Mouse (Mus musculus) bone marrow, adult 2 months (tissue): ENCODE measurements around the gene Paqr3. TPM values are rescaled to one million over a fixed set of nuclear protein-coding genes. Genes with fewer than 3 reads are reported as not detected.

Source experiments
- H3K27ac ChIP-seq: fragments of 200-500 bp; 2 replicates; pipeline ENCODE4 v1.5.1; 2012; ENCODE audit warnings: low read depth, mild to moderate bottlenecking, control low read depth, inconsistent platforms, low read length; ENCODE audit not compliant: control insufficient read depth, poor library complexity, insufficient read depth
- H3K4me1 ChIP-seq: fragments of 200-500 bp; 2 replicates; pipeline ENCODE4 v1.6.1; 2011; ENCODE audit warnings: low read length; ENCODE audit not compliant: control insufficient read depth, insufficient read depth
- H3K4me3 ChIP-seq: fragments of 200-500 bp; replicated peaks from 2 replicates; pipeline ENCODE3; 2011; ENCODE audit warnings: mild to moderate bottlenecking, low read depth, low read length, control low read depth; ENCODE audit not compliant: control insufficient read depth
- CTCF ChIP-seq: fragments of 200-500 bp; IDR thresholded peaks from 2 replicates; pipeline ENCODE4 v1.5.1; 2011; ENCODE audit warnings: low read length, control low read depth; ENCODE audit not compliant: control insufficient read depth, insufficient read depth
- POLR2A ChIP-seq: fragments of 200-500 bp; IDR thresholded peaks from 2 replicates; pipeline ENCODE4 v1.6.1; 2011; ENCODE audit warnings: low read depth, mild to moderate bottlenecking, control low read depth, low read length, borderline replicate concordance; ENCODE audit not compliant: control insufficient read depth
- WGBS: fragments of 180-500 bp; shearing (Covaris S2); methylation state at CpG from one replicate; pipeline ENCODE4 v1.1.7; 2018; 5-methylcytosine and 5-hydroxymethylcytosine counted together
- polyA plus RNA-seq: library from polyadenylated mRNA; stranded (reverse); fragments of >200 nt; gene quantifications from 2 replicates; pipeline ENCODE4 v1.2.4, GENCODE M21; 2011; ENCODE audit warnings: low replicate concordance; ENCODE audit not compliant: missing spikeins, insufficient read depth, insufficient read length

Paqr3 gene
- polyA plus RNA-seq, 1 experiment: 1.2 TPM

DNA sequence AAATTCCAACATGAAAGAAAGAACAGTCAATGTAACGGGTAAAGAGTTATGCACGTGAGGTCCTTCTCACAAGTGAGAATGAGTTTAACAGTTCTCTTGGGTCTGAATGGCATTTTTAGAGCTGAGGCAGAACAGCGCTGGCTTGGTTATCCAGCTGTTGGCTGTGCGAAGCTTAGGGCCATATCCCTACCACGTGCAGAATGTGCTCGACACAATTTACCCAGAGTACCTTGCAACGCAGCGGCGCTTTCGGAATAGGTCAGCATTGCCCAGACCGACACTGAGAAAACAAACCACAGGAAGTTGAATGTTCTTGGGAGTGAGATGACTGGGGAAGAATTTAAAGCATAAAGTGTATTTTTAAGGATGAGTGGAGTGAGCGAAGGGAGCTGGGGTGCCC is 13.6 kb upstream of the Paqr3 start:
- 66% methylated on average over 12 of the region's 12 CpGs for WGBS
- H3K4me3 ChIP-seq: no peak overlapping the region
- H3K4me1 ChIP-seq: no peaks in the 10 kb centered on the region
- TF ChIP-seq CTCF (no peak), POLR2A (no peak)
- H3K27ac ChIP-seq: no peak overlapping the region

DNA sequence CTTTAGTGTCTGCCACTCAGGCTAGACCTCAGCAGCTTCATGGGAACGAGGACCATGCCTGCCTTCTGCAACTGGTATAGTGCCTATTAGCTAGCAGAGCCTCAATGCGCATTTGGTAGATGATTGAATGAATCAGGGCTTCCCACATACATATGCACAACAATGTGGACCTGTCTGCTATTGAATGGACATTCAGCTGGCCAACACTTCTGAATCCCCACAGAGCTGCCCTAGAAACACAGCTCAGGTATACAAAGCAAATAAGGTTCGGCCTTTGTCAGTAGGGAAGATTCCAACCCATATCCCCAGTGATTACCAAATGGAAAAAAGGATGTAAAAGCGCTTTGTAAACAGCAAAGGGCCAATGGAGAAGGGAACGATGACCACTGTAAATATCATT is 699 bp downstream of the Paqr3 start:
- no peak for TF ChIP-seq CTCF
- no peak for TF ChIP-seq POLR2A
- H3K4me3 ChIP-seq: no peak overlapping the region
- no peak overlapping the region for H3K27ac ChIP-seq
- WGBS: 28% methylated on average over 5 of the region's 5 CpGs
- peaks cover 1% of the 10 kb centered on the region; the same call in 1 of the 2 replicates for H3K4me1 ChIP-seq

DNA sequence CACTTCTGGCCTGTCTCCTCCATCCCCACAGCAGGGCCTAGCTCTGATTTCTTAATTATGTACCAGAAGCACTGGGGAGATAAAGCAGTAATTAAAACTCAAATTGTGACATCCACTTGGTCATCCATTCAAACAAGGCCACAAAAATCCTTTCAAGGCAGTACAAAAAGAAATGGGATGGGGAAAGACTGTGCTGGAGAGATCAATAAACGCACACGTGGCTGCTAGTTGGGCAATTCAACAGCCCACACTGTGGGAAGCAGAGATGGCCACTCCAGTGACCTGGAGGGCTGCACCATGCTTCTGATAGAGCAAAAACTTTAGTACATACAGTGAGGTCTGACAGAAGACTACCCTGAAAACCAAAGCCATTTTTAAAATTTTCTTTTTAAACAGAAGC is 1.3 kb downstream of the Paqr3 start:
- Histone ChIP-seq H3K4me3 (no peak overlapping the region), H3K27ac (no peak overlapping the region), H3K4me1 (peaks cover 1% of the 10 kb centered on the region; the same call in 1 of the 2 replicates)
- WGBS: 55% methylated on average over 2 of the region's 2 CpGs
- TF ChIP-seq POLR2A (no peak), CTCF (no peak)

DNA sequence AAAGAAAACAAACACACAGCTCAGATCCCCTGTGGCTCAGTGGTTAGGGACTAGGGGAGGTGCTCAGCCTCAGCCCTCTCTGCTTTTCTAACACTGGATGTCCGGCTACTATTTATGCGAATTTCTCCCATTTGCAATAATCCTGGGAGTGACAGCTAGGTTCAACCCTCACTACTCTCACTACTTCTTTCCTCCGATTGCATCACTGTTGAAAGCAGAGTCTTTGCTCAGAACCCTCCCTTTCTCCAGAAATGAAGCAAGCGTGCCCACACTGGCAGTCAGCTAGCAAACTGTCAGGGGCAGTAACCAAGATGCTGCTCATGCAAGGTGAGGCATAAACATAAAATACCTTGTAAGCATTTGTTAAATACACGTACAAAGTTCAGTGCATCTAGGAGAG is 3.1 kb downstream of the Paqr3 start:
- WGBS: 63% methylated on average over 5 of the region's 5 CpGs
- no peak for TF ChIP-seq POLR2A
- TF ChIP-seq CTCF: no peak

DNA sequence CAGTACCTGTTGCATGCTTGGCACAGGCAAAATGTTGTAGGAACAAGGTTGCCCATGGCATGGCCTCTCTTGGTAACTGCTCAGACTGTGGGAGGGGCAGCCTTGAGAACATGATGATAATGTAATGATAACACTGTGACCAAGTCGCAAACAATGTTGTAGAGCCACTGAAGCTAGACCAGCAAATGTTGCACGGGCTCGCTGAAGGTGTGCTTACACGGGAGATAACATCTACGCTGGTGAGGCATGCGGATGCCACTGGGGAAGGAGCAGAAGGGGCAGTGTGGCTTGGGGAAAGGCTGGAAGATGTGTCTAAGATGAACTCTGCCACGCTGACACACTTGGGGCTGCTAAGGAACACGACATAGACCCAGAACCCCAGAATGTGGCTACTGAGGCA is 11.4 kb downstream of the Paqr3 start:
- no peak for TF ChIP-seq CTCF
- no peak for TF ChIP-seq POLR2A
- no peak overlapping the region for H3K4me3 ChIP-seq
- WGBS: 82% methylated on average over 8 of the region's 8 CpGs
- H3K4me1 ChIP-seq: no peaks in the 10 kb centered on the region
- no peak overlapping the region for H3K27ac ChIP-seq

More for the DNA sequence above, 3.1 kb downstream of the Paqr3 start:
- Histone ChIP-seq H3K4me3 (no peak overlapping the region), H3K4me1 (peaks cover 1% of the 10 kb centered on the region; the same call in 1 of the 2 replicates), H3K27ac (no peak overlapping the region)

DNA sequence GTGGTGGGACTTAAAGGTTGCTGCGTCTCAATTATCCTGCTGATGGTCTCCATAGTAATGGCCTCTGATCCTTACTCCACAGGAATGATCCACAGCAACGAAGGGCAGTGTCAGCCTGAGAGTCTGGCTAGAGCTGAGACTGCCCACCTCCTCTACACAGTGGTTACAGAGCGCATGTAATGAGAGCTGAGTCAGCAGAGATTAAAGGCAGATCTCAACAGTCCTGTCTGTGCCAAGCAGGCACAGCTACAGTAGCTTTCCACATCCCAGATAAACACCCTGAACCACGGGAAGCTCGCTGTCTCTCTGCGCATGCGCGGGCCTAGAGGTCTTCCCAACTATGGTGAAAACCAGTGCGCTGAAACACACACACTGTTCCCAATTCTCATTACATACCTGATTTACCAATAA is 13.8 kb downstream of the Paqr3 start:
- Histone ChIP-seq H3K4me3 (no peak overlapping the region), H3K4me1 (no peaks in the 10 kb centered on the region), H3K27ac (no peak overlapping the region)
- TF ChIP-seq POLR2A (no peak), CTCF (no peak)
- WGBS: 82% methylated on average over 9 of the region's 9 CpGs

DNA sequence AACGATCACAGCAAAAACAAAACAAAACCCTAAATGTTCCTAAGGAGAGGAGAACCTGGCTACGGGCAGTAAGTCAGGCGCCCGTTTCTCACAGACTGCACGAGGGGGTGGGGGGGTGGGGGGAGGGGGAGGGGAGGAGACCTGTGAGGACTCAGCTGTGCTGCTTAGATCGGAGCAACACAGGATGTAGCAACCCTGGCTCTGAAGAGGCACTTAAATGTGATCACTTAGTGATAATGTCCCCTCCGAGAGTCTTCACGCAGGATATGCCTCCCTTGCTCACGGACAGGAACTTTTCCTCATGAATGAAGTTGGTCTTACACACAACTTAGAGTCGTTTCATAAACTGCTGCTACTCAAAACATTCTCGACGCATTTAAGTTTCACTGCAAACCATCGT is 16.1 kb downstream of the Paqr3 start:
- no peak for TF ChIP-seq POLR2A
- no peak for TF ChIP-seq CTCF
- 63% methylated on average over 13 of the region's 13 CpGs for WGBS
- H3K27ac ChIP-seq: no peak overlapping the region
- H3K4me3 ChIP-seq: no peak overlapping the region
- no peaks in the 10 kb centered on the region for H3K4me1 ChIP-seq

DNA sequence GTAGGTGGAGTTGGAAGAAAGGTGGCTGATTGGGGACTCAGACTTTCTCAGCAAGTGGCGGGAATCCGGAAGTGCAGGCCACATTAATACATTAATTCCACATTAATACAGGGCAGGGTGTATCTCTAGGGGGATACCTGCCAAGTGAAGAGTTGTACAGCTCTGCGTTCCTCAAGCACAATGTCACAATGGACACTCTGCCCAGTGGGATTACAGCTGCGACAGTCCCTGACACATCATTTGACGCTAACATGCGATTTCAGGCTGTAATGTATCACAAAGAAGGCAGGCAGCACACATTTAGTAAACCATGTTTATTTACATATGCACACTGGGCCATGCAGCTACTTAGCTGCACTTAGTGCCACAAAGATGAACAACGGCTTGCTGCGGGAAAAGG is 18.4 kb downstream of the Paqr3 start:
- H3K27ac ChIP-seq: no peak overlapping the region
- TF ChIP-seq CTCF (no peak), POLR2A (no peak)
- 93% methylated on average over 8 of the region's 8 CpGs for WGBS
- H3K4me1 ChIP-seq: no peaks in the 10 kb centered on the region
- H3K4me3 ChIP-seq: no peak overlapping the region

DNA sequence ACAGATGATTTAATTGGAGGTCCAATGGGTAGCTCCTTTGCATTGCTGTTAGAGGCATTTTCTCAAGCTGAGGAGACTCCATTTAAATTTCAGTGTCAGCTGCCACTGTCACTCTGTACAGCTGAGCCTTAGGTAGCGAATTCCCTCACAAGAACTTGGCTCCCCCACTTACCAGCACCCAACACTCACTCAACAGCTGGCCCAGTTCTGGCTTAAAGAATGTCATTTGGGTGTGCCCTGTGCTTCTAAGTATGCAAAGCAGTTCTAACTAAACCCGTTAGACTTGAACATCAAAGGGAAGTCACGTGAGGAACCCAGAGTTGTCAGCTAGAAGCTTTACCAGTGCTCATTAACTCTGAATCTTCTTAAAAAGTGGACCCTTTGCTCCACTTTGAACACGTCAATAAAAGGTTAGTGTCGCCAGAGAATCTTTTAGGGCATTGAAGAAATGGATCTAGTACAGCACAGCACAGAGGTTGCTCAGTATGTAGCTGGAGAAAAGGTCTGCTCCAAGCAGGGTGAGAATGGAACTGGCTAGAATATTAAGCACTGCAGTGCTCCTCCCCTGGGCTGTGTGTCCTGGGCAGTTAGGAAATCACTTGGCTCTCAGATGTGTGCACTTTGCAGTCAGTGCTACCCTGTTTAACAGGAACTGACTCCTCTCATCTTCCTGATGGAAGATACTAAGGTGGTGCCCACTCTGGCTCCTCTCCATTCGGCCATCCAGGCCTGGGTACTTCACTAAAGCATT is 21.2 kb downstream of the Paqr3 start:
- H3K4me3 ChIP-seq: no peak overlapping the region
- no peaks in the 10 kb centered on the region for H3K4me1 ChIP-seq
- no peak for TF ChIP-seq CTCF
- TF ChIP-seq POLR2A: no peak
- H3K27ac ChIP-seq: no peak overlapping the region
- WGBS: 83% methylated on average over 6 of the region's 6 CpGs
